Mouse (Mus musculus) liver, postnatal 0 days (tissue): ENCODE measurements around the gene Ankdd1b. TPM values are rescaled to one million over a fixed set of nuclear protein-coding genes. Genes with fewer than 3 reads are reported as not detected.

Experiments used
- ATAC-seq: fragments of 200-750 bp; cut with Nextera tagmentation; 2 replicates; pipeline ENCODE4 v1.8.0; 2017; ENCODE audit warnings: mild to moderate bottlenecking, moderate library complexity
- DNase-seq: peaks from one replicate; pipeline ENCODE4 v3.0.0-alpha.2; 2016
- H3K27ac ChIP-seq: fragments of 300-500 bp; sonication (generic); 2 replicates; pipeline ENCODE4 v1.5.1; 2014; ENCODE audit warnings: antibody characterized with exemption, moderate library complexity, mild to moderate bottlenecking, low read depth
- H3K27me3 ChIP-seq: fragments of 300-500 bp; sonication (generic); 2 replicates; pipeline ENCODE4 v1.6.1; 2014; ENCODE audit warnings: low read length, control low read depth, mixed read lengths; ENCODE audit not compliant: insufficient read depth
- H3K36me3 ChIP-seq: fragments of 300-500 bp; sonication (generic); replicated peaks from 2 replicates; pipeline ENCODE4 v1.6.1; 2014; ENCODE audit warnings: mild to moderate bottlenecking, control low read depth, low read length, moderate library complexity, mixed read lengths; ENCODE audit not compliant: insufficient read depth
- H3K4me1 ChIP-seq: fragments of 300-500 bp; sonication (generic); 2 replicates; pipeline ENCODE4 v1.6.1; 2014; ENCODE audit warnings: antibody characterized with exemption, mild to moderate bottlenecking, control low read depth; ENCODE audit not compliant: insufficient read depth
- H3K4me2 ChIP-seq: fragments of 300-500 bp; sonication (generic); 2 replicates; pipeline ENCODE4 v1.6.1; 2014; ENCODE audit warnings: low read depth, mild to moderate bottlenecking, low read length, moderate library complexity, mixed read lengths
- H3K4me3 ChIP-seq: fragments of 300-500 bp; sonication (generic); 2 replicates; pipeline ENCODE4 v1.5.1; 2014; ENCODE audit warnings: low read depth, low read length
- H3K9ac ChIP-seq: fragments of 300-500 bp; sonication (generic); replicated peaks from 2 replicates; pipeline ENCODE4 v1.6.1; 2014; ENCODE audit warnings: mild to moderate bottlenecking, moderate library complexity
- H3K9me3 ChIP-seq: fragments of 300-500 bp; sonication (generic); 2 replicates; pipeline ENCODE4 v1.6.1; 2016; ENCODE audit warnings: mild to moderate bottlenecking, control low read depth, low read length, mixed read lengths
- CTCF ChIP-seq: sonication (generic); IDR thresholded peaks from 2 replicates; pipeline ENCODE4 v1.5.1; 2016; ENCODE audit warnings: antibody characterized with exemption, low read depth
- EP300 ChIP-seq: IDR thresholded peaks from 2 replicates; pipeline ENCODE4 v1.6.1; 2016; ENCODE audit warnings: antibody characterized with exemption, low read depth, mild to moderate bottlenecking
- WGBS: fragments of 180-500 bp; shearing (Covaris S2); extraction: QIAGEN DNeasy Blood & Tissue Kit; methylation state at CpG from one replicate; pipeline ENCODE4 v1.1.7; 2014; ENCODE audit not compliant: insufficient replicate concordance; 5-methylcytosine and 5-hydroxymethylcytosine counted together
- polyA plus RNA-seq: library from polyadenylated mRNA; unstranded; fragments of >200 nt; fragmentation: Nextera tagmentation; extraction: Ambion mirVana; gene quantifications from 2 replicates; pipeline ENCODE4 v1.2.1, GENCODE M21; 2015

Gene Ankdd1b
- polyA plus RNA-seq, result not detected in 2 replicates

DNA sequence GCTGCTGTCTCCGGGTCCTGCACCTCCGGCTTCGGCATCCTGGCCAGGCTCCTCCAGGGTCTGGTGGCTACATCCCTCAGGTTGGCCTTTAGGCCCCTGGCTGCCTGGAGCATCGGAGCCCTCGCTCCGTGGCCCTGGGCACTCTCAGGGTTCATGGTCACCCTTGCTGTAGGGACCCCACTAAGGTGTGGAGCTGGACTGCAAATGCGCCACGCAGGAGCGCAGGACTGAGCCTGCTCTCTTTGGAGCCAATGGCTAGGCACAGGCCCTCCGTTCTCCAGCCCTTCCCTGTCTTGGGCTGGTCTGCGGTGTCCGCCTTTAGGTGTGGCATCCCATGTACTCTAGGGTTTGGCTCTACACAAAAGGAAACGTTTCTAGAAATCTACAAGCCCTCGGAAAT, at the start of gene Ankdd1b:
TSS of gene Ankdd1b (minus strand) at position 242 of the 400 bp plus-strand sequence.
- Histone ChIP-seq H3K27me3 (no peaks in the 10 kb centered on the region), H3K4me3 (no peak within 1 kb of the TSS), H3K4me2 (no peak within 1 kb of the TSS), H3K27ac (no peak within 1 kb of the TSS), H3K9me3 (no peaks in the 10 kb centered on the region), H3K4me1 (no peaks in the 10 kb centered on the region), H3K36me3 (no peaks in the 10 kb centered on the region), H3K9ac (no peak within 1 kb of the TSS)
- TF ChIP-seq CTCF (no peak), EP300 (no peak)
- no peak for DNase-seq
- 83% methylated on average over 14 of the region's 14 CpGs for WGBS
- no peak for ATAC-seq

DNA sequence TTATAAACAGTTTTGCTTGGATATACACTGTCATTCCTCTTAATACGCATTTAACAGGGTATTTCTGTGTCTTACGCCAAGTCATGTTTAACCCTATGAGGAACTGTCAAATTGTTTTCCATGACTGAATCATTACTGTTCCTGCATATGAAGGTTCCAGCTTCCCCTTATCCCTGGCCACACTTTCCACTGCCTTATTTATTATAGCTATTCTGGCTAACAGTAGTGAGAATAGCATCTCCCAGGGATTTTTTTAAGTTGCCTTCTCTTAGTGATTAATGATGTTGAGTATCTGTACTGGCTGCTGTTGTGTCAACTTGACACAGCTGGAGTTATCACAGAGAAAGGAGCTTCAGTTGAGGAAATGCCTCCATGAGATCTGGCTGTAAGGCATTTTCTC, 46.3 kb upstream of the Ankdd1b start:
- Histone ChIP-seq H3K4me3 (no peak overlapping the region), H3K4me2 (no peak overlapping the region), H3K9me3 (no peaks in the 10 kb centered on the region), H3K27ac (no peak overlapping the region), H3K4me1 (no peaks in the 10 kb centered on the region), H3K36me3 (0 out of 2 replicates have a peak, but pooled peaks cover 4% of the 10 kb centered on the region), H3K27me3 (no peaks in the 10 kb centered on the region), H3K9ac (no peak overlapping the region)
- no peak for DNase-seq
- no peak for TF ChIP-seq EP300
- no peak for TF ChIP-seq CTCF
- 86% methylated on average over 2 of the region's 2 CpGs for WGBS
- ATAC-seq, result no peak

DNA sequence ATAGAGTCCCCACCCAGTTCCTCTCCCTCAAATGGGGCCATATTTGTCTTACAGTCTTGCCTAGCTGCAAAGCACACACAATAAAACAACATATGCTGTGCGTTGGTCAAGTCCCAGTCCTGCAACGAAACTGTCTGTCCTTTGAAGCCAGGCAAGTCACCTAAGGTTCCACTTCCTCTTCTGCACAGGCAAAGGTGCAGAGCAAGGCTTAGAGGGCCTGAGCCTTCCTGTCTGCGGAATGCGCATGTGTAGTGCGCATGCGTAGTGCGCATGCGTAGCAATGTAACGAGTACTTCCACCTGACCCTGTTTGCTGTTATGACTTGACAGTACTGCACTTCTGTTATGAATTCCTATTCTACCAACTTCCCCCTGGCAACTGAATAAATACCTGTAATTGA, 45.3 kb upstream of the Ankdd1b start:
- no peak for ATAC-seq
- Histone ChIP-seq H3K27me3 (no peaks in the 10 kb centered on the region), H3K4me3 (no peak overlapping the region), H3K4me2 (no peak overlapping the region), H3K27ac (no peak overlapping the region), H3K9ac (no peak overlapping the region), H3K9me3 (no peaks in the 10 kb centered on the region), H3K4me1 (no peaks in the 10 kb centered on the region), H3K36me3 (0 out of 2 replicates have a peak, but pooled peaks cover 4% of the 10 kb centered on the region)
- WGBS, result 83% methylated on average over 9 of the region's 9 CpGs
- no peak for DNase-seq
- TF ChIP-seq CTCF, result no peak
- no peak for TF ChIP-seq EP300

DNA sequence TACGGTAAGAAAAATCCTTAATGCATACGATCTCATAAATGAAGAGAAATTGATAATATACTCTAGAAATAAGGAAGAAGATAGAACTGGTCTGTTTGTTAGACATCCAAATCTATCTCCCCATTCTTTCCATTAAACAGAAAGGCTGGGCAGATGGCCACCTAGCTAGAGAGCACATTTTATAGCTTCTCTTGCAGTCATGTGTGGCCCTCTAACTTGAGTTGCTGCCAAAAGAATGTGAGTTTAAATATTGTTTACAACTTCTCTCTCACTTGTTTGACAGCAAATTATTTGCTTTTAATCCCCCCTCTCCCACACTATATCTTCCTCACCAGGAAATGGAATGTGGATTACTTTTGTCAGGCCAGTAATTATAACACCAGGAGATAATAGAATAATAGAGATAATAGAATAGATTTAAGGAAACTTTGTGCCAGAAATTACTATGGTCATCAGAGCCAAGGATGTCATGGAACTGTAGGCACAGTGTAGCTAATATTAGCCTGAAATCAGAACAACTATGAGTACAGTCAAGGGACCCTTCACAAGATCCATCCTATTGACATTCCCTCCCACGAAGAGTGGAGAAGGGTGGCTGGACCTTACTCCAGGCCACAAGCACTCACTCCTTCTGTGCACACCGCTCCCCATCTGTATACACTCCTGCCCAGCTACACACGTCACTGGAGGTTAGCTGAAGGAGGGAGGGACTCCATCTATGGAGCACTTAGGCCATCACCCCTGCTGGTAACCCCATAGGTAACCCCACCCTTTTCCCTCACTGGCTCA, 43.4 kb upstream of the Ankdd1b start:
- Histone ChIP-seq H3K9me3 (no peaks in the 10 kb centered on the region), H3K9ac (no peak overlapping the region), H3K4me1 (0 out of 2 replicates have a peak, but pooled peaks cover 2% of the 10 kb centered on the region), H3K36me3 (0 out of 2 replicates have a peak, but pooled peaks cover 4% of the 10 kb centered on the region), H3K4me3 (no peak overlapping the region), H3K27me3 (no peaks in the 10 kb centered on the region), H3K27ac (no peak overlapping the region), H3K4me2 (no peak overlapping the region)
- ATAC-seq (no peak), DNase-seq (no peak)
- WGBS, result 79% methylated on average over 5 of the region's 5 CpGs
- TF ChIP-seq CTCF, result no peak
- TF ChIP-seq EP300, result no peak

DNA sequence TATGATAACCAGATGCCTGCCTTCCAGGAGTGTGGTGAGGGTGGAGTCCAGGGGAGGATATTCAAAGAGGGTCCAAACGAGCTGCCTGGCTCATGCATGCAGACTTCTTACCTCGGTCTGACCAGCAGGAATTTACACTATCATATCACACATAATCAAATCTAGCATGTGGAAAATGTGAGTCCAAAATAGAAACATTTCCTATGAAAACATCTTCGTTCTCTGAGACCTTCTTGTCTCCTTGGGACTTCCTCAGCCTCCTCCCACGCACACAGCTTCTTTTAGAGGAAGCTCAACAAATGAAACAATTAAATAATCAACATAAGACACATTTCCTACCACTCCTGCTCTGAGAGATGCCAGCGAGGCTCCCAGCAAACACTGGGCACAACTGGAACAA, 40.9 kb upstream of the Ankdd1b start:
- Histone ChIP-seq H3K4me3 (no peak overlapping the region), H3K9ac (no peak overlapping the region), H3K4me1 (0 out of 2 replicates have a peak, but pooled peaks cover 2% of the 10 kb centered on the region), H3K4me2 (no peak overlapping the region), H3K27ac (no peak overlapping the region), H3K27me3 (no peaks in the 10 kb centered on the region), H3K9me3 (no peaks in the 10 kb centered on the region), H3K36me3 (0 out of 2 replicates have a peak, but pooled peaks cover 4% of the 10 kb centered on the region)
- TF ChIP-seq CTCF (no peak), EP300 (no peak)
- WGBS, result 48% methylated on average over 5 of the region's 5 CpGs
- ATAC-seq (no peak), DNase-seq (no peak)

DNA sequence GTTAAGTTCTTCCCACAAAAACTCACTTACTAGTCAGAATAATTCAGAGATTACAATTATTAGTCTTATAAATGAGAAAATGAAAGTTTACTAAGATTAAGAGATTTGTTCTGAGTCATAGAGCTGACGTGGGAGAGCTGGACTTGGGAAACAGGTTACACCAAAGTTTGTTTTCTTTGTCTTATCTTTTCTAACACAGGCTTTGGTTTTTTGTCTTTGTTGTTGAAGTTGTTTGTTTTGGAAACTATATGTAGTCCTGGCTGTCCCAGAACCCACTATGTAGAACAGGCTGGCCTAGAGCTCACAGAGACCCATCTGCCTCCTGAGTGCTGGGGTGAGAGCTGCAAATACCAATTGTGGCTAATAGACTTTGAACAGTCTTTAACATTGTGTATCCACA, 40.3 kb upstream of the Ankdd1b start:
- DNase-seq, result no peak
- Histone ChIP-seq H3K9ac (no peak overlapping the region), H3K4me2 (no peak overlapping the region), H3K9me3 (no peaks in the 10 kb centered on the region), H3K4me3 (no peak overlapping the region), H3K27ac (no peak overlapping the region), H3K36me3 (0 out of 2 replicates have a peak, but pooled peaks cover 2% of the 10 kb centered on the region), H3K4me1 (0 out of 2 replicates have a peak, but pooled peaks cover 2% of the 10 kb centered on the region), H3K27me3 (no peaks in the 10 kb centered on the region)
- WGBS, result 34% methylated on average over 1 of the region's 1 CpGs
- no peak for ATAC-seq
- TF ChIP-seq EP300 (no peak), CTCF (no peak)
